Mouse (Mus musculus): ENCODE results near the gene Sipa1l1.

DNA sequence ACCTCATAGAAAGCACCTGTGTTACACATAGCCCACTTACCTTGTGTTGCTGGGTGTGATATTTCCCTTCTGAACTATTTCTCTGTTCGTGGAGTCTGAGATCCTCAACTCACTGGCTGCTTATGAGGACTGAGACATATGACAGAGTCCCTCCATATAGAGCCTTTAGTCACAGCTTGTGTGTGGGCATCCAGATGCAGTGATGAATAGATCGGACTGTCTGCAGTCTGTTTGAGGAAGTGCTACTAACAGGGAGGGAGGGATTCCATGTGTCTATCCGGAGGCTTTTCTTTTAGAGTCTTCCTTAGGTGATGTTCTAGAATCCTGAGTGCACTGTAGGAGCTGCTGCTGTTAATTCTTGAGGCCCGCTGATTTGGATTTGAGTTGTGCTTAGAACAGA lies 165.4 kb downstream of the Sipa1l1 start:
- TF ChIP-seq CTCF (IDR thresholded peaks at IDR 0.05; ENCODE audit: low read depth, low read length): no peak
- TF ChIP-seq TAL1 (conservative IDR thresholded peaks at IDR 0.05; ENCODE audit: low read depth, low read length): no peak
- no peak for TF ChIP-seq GATA1 (IDR thresholded peaks at IDR 0.05; ENCODE audit: borderline replicate concordance, low read length)

Measured in G1E (cell line).